ENCODE assay signal across 7 mouse cellular contexts in the genomic region with DNA sequence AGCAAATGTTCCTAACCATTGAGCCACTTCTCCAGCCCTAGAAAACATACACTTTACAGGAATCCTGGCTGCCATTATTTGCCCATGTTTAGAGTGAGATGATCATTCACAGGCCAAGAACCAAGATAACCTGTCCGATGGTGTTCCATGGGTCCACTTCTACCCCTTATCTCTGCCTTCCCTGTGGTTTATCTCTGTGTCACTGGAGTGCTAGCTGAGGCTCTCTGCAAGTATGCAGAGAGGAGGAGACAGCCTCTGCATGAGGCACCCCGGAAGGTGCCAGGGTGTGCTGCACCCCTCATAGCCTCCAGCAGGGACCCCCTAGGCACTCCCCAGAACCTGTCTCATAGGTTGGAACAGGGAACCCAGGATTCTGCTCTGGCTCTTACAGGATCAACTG.
"Had no signal": no experiment of that assay in that cellular context is flagged by ENCODE, and none has a peak within 500 bp of the region (broad histone marks: within the 10 kb centered on the region; RNA-seq: fewer than 3 reads in every experiment).

No protein-coding gene starts in this region.

- H3K9me3 ChIP-seq: kidney, embryonic 15.5 days; limb, embryonic 10.5 days; midbrain, embryonic 15.5 days; neural tube, embryonic 12.5 days had no signal

- ATAC-seq: intestine, embryonic 16.5 days; midbrain, embryonic 15.5 days had no signal

- H3K27me3 ChIP-seq: kidney, embryonic 15.5 days; midbrain, embryonic 15.5 days; neural tube, embryonic 12.5 days had no signal

- H3K9ac ChIP-seq: kidney, embryonic 15.5 days; midbrain, embryonic 15.5 days; neural tube, embryonic 12.5 days had no signal

- H3K27ac ChIP-seq: kidney, embryonic 15.5 days; left cerebral cortex, adult 2 months; limb, embryonic 10.5 days; midbrain, embryonic 15.5 days; neural tube, embryonic 12.5 days had no signal

- H3K4me2 ChIP-seq: kidney, embryonic 15.5 days; midbrain, embryonic 11.5 days; midbrain, embryonic 15.5 days; neural tube, embryonic 12.5 days had no signal

- H3K4me3 ChIP-seq: kidney, embryonic 15.5 days; left cerebral cortex, adult 2 months; limb, embryonic 10.5 days; midbrain, embryonic 15.5 days; neural tube, embryonic 12.5 days had no signal
